ENCODE assay signal across 19 mouse cellular contexts in genomic region chr11:47833283-47833682, GRCm38 (mm10).
DNase-seq lines count a peak whose midpoint lies in the region; ATAC-seq lines count a peak whose summit lies in the region.
"Had no signal": no experiment of that assay in that cellular context is flagged by ENCODE, and none has a peak within 500 bp of the region (broad histone marks: within the 10 kb centered on the region; RNA-seq: fewer than 3 reads in every experiment).

No protein-coding gene starts in this region.

- ATAC-seq in heart, embryonic 13.5 days (ENCODE audit: extremely low read depth, insufficient number of reproducible peaks, low FRiP score, low TSS enrichment): peak; percentile 19; the same call in 1 of the 2 replicates
- no peak for ATAC-seq in CD4-positive, CD25-positive, alpha-beta regulatory T cell, adult 4 months
- ATAC-seq: forebrain, embryonic 16.5 days had no signal

- H3K27ac ChIP-seq in heart, embryonic 13.5 days (replicated peaks): peak overlapping the region; percentile 61; the same call in 1 of the 2 replicates
- H3K27ac ChIP-seq: embryonic facial prominence, embryonic 15.5 days; hindbrain, embryonic 12.5 days; kidney, embryonic 15.5 days had no signal

- H3K4me2 ChIP-seq in heart, embryonic 13.5 days: no peak overlapping the region
- H3K4me2 ChIP-seq: embryonic facial prominence, embryonic 15.5 days; hindbrain, embryonic 12.5 days; kidney, embryonic 15.5 days; liver, embryonic 11.5 days had no signal

- intact Hi-C loops in heart, postnatal 36 days (cut with DNase I): no loop called here

- H3K27me3 ChIP-seq in heart, embryonic 13.5 days (replicated peaks): no peaks in the 10 kb centered on the region
- H3K27me3 ChIP-seq: embryonic facial prominence, embryonic 15.5 days; hindbrain, embryonic 12.5 days; kidney, embryonic 15.5 days had no signal

- peaks cover 16% of the 10 kb centered on the region for H3K4me1 ChIP-seq in heart, embryonic 13.5 days
- H3K4me1 ChIP-seq: embryonic facial prominence, embryonic 15.5 days; hindbrain, embryonic 12.5 days; kidney, embryonic 15.5 days had no signal

- no peaks in the 10 kb centered on the region for H3K9me3 ChIP-seq in heart, embryonic 13.5 days
- H3K9me3 ChIP-seq: embryonic facial prominence, embryonic 15.5 days; hindbrain, embryonic 12.5 days; kidney, embryonic 15.5 days had no signal

- WGBS in heart, embryonic 13.5 days: 17% methylated on average over 4 of the region's 4 CpGs

- peak; percentile 1 for DNase-seq in kidney, postnatal 14 days
- no peak for DNase-seq in kidney, postnatal 10 days
- peak; percentile 59 for DNase-seq in heart, adult 8-10 months (ENCODE audit: low spot score)
- peak; percentile 2 to 10 for DNase-seq in heart, postnatal 36 days
- DNase-seq in layer of hippocampus, postnatal 10 days (ENCODE audit: low spot score in 2 of 2): no peak
- DNase-seq: adrenal gland, postnatal 14 days; cerebellum, adult 11-12 months; cerebellum, postnatal 36 days; gastrocnemius, postnatal 36 days; left cerebral cortex, postnatal 4 days; lung, adult 18-20 months; thymus, postnatal 25 days had no signal

- no peak overlapping the region for H3K4me3 ChIP-seq in heart, embryonic 13.5 days
- H3K4me3 ChIP-seq: embryonic facial prominence, embryonic 15.5 days; hindbrain, embryonic 12.5 days; kidney, embryonic 15.5 days had no signal

- no peaks in the 10 kb centered on the region for H3K36me3 ChIP-seq in heart, embryonic 13.5 days
- H3K36me3 ChIP-seq: embryonic facial prominence, embryonic 15.5 days; hindbrain, embryonic 12.5 days; kidney, embryonic 15.5 days had no signal

- H3K9ac ChIP-seq in heart, embryonic 13.5 days: no peak overlapping the region
- H3K9ac ChIP-seq: embryonic facial prominence, embryonic 15.5 days; hindbrain, embryonic 12.5 days; kidney, embryonic 15.5 days had no signal

Comparison
In these comparisons a context has a peak if more than half of its experiments do, and no peak if none do; other contexts are left out.
1. DNase-seq: peak in kidney, postnatal 14 days (single experiment), heart, adult 8-10 months (single experiment) and heart, postnatal 36 days (2 of 2); none in kidney, postnatal 10 days (single experiment) and layer of hippocampus, postnatal 10 days (0 of 2).